Mouse (Mus musculus) mouse trophoblast stem cell (cell line): ENCODE measurements around the gene Ccdc173.

Source experiments
- in situ Hi-C, 2 experiments: fragments of 300-500 bp; cut with MseI, MboI; formaldehyde crosslinking; loops; 2 replicates in 1 of 2; 3 replicates in 1 of 2; pipeline ENCODE4 v1.15.1; 2025

Ccdc173 gene

DNA sequence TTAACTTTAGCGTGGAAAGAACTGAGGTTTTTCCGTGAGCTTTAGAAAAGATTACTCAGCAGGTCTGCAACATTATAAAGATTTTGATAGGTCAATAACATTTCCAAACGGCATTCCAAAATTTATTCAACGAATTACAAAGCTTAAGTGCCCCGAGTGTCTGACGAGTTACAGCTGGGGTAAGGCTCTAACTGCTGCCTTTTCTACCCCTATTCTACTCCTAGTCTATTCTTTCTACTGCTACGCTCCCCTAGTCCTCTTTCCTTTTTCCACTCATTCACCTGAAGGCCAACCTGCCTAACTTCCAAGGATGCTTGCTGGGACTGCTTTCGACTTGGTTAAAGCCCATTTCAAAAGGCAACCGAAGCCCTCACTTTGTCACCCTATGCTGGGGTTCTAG is 401 bp downstream of the Ccdc173 start:
- in situ Hi-C loops, result no loop called here

DNA sequence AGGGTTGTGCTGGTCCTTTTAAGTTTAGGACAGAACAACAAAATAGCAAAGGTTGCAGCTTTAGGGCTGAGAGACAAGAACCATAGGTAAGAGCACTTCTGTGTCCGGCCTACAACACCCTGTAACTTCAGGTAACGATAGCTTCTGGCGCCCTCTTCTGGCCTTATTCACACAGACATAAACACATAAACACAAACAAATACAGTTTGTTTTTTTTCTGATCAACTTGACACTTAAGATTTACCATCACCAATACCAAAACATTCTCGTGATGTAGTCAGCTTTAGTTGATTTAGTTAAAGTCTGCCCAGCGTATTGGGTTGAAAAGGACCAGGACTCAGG is 10.6 kb downstream of the Ccdc173 start:
- in situ Hi-C loops, result loop anchor here in 1 of 2 experiments (10.0 kb wide), 1 partner anchor 144 kb away; no protein-coding TSS in a partner anchor

DNA sequence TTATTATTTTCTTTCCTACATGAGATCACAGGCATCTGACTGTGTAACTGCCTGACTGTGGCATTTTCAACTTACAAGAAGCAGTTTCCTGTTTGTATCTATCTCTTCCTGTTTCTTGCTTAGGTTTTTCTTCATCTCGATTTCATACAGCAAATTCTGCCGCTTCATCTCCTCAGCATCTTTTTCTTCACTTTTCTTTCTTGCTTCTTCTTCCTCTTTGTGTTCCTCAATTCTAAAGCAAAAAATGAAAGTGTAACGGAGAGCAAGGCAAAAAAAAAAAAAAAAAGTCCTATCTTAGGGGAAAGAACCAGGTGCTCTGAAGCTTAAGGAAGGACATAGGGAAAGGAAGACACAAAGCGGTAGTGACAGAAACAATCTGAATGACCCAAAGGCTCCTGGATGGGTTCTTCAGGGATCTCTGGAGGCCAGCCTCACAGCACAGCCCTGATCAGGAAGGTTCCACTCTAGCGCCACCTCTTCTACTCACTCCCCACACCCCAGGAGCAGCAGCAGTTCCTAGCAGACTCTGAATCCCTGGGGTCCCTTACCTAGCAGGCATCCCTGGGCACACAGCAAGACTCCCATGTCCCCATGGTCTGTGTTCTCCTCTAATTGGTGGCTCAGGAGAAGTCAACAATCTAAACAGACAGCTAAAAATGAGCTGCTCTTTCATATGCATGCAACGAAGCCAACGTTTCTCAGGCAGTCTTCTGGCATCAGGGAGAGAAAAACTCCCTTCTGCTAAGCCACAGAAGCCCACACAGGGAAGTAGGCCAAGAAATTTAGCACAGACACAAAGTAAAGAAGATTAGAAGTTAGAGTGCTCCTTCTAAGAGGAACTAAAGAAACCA is 11.2 kb downstream of the Ccdc173 start:
- in situ Hi-C loops, result loop anchor here in 1 of 2 experiments (10.0 kb wide), 1 partner anchor 143 kb away; no protein-coding TSS in a partner anchor

GRCm38 (mm10) chr2:69773331-69773730 is 16.0 kb downstream of the Ccdc173 start:
- in situ Hi-C loops, result loop anchor here in 1 of 2 experiments (10.0 kb wide), 1 partner anchor 139 kb away; no protein-coding TSS in a partner anchor

GRCm38 (mm10) chr2:69764716-69765115 is 24.7 kb downstream of the Ccdc173 start:
- in situ Hi-C loops, result no loop called here

DNA sequence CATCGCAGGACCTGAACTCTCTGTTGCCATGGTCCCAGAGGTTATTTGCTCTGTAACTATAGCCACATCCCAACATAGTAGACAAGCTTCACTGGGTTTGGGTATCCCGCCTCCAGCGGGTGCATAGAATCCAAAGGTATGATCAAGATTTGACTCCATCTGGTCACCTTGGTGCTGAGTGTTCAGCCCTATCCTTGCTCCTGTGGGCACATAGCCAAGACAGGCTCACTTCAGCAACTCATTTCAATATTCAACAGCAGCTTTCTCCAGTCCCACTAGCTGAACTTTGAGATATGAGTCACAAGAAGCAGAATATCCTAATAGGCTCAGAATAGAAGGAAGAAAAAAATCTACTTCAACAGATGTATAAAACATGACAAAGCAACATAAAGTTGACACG is 26.0 kb downstream of the Ccdc173 start:
- in situ Hi-C loops, result no loop called here

GRCm38 (mm10) chr2:69760980-69761379 is 28.4 kb downstream of the Ccdc173 start:
- in situ Hi-C loops, result no loop called here

DNA sequence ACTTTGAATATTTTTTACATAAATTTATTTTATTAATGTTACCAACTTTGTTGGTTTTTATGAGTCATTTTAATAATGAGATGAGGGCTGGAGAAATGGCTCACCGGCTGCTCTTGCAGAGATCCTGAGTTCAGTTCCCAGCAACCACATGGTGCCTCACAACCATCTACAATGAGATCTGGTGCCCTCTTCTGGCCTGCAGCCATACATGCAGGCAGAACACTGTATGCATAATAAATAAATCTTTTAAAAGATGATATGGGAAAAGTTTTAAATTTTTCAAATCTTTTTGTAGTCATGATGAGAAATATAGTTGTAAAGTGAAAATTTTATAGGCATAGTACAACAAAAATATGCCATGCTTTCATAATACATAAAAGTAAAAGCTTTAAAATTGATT is 44.3 kb downstream of the Ccdc173 start:
- in situ Hi-C loops, result no loop called here

DNA sequence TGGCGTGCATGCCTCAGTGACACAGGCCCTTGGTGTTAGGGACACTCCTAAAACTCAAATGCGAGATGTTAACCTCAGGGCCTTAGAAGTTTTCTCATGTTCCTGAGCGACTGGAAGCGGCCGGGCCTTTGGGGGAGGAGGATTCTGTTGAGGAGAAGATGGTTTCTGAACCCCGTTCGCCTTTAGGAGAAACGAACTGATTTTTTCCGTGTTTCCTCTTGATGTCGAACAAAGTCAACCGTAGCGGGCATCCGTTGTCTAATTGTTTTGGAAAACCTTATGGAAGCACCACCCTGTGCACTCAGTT is 65.9 kb downstream of the Ccdc173 start:
- in situ Hi-C loops, result no loop called here

DNA sequence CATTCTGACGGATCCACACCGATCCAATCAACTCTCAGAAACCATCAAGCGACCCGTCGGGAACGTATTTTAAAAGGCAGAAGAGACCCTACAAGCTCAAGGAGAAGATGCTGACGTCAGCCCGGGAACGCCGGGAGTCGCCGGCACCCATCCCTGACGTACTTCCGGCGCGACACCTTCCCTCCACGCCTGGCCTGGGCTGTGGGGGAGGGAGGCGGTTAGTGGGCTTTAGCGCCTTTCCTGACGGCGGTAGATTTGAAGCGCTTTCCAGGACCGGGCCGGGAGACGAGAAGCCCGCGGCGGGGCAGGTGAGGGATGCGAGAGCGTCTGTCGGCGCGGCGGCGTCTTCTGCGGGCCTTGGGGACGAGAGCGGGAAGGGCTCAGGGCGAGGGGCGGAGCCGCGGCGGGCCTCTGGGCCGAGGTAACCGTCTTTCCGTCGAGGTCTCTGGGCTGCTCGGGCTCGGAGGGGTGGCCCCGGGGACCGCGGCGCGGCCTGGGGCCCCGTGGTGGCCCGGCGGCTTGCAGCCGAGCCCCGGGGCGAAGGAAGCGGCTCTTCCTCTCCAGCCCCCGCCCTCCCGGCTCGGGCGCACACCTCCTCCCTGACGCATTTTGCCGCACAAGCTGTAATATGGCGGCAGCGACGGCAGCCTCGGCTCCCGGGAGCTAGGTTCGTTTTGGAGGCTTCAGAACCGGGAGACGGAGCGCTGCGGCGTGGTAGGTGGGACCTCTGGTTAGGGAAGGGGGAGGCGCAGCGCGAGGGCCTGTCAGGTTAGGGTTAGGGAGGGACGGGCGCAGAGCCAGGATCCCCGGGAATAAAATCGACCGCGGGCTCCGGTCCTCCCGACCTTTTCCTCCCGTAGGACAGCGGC is 66.5 kb downstream of the Ccdc173 start:
- in situ Hi-C loops, result no loop called here

GRCm38 (mm10) chr2:69722273-69722649 is 67.1 kb downstream of the Ccdc173 start, which contains the start of gene Ppig:
TSS of gene Ppig (plus strand) at chr2:69722545.
- in situ Hi-C loops, result no loop called here

- in situ Hi-C loops, result no loop called here
Observed at GRCm38 (mm10) chr2:69719121-69719520, 70.3 kb downstream of the Ccdc173 start.

GRCm38 (mm10) chr2:69716483-69716882 is 72.9 kb downstream of the Ccdc173 start:
- in situ Hi-C loops, result no loop called here

DNA sequence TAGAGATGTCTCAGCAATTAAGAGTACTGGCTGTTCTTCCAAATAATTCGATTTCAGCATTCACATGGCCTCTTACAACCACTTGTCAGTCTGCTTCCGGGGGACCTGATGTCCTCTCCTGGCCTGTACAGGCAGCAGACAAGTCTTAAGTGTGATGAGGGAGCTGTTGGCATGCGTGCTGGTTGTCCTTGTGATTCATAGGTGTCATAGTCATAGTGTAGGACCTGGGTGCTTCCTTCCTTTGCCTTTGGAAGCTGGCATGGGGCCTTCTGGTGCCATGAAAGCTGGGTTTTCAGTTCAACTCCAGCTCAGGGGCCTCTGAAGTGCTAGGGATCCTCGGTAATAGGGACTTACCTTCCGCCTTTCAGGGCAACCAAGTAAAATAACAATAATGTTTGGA is 75.2 kb downstream of the Ccdc173 start:
- in situ Hi-C loops, result no loop called here

GRCm38 (mm10) chr2:69713626-69714014 is 75.8 kb downstream of the Ccdc173 start:
- in situ Hi-C loops, result no loop called here

DNA sequence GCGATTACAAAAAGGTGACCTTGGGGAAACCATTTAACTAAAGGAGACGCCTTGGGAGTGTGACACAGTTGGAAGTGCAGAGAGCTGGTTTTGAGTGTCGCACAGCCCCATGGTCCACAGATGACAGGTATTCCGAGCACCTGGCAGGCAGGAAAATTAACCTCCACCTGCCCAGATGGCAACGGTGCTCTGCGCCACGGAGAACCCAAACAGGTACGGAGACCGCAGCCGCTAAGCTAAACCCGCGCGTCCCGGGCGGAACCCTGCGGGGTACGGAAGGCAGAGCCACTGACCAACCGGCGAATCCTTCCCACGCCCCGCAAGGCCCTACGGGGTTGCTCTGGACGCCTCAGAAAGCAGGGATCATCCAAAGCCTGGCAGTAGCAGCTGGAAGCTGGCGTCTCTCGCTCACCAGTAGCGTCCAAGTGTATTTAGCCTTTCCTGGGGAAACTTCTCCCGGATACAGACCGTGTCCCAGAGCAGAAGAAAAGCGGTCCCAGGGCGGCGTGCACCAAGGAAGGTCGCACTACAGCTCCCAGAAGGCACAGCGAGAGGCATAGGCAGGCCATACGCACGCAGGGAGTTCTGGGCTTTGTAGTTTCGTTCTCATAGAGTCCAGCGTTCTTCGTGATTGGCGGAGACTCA is 76.3 kb downstream of the Ccdc173 start, which contains the start of gene Fastkd1:
TSS of gene Fastkd1 (minus strand) at position 536 of the 645 bp plus-strand sequence.
- in situ Hi-C loops, result no loop called here

GRCm38 (mm10) chr2:69712171-69712570 is 77.2 kb downstream of the Ccdc173 start:
- in situ Hi-C loops, result no loop called here
